Mouse (Mus musculus): ENCODE data around the gene Prnp.

The Prnp gene

DNA sequence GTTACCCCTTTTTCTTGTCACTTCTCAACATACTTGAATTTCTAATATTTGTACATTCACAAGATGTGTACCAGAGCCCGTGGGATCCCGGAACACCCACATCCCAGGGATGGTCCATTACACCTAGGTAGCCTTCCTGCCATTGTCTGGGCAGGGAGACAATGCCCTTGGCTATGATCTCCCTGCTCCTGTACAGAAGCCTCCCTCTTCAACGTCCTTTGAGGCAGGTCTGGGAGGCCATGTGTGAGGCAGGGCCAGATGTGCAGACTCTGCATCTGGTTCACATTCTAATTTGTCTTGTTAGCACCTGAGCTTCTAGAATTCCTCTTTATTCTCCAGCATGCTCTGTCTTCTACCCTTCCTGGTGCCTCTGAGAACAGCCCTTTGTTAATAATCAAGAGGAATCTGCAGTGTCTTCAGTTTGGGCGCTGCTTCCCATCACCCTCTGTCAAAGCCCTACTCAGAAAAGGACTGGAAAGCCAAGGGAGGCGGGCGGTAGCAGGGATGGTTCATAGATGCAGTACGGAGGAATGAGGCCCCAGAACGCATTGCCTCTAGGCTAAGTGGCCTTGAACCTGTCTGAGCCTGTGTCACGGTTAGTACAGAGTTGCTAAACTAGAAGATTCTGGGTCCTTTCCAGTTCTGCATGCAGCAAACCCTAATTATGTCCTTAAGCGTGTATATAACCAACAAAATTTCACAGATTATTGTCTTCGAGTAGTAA is 39.4 kb downstream of the Prnp start:
- DNase-seq (ENCODE audit: low spot score): no peak

DNA sequence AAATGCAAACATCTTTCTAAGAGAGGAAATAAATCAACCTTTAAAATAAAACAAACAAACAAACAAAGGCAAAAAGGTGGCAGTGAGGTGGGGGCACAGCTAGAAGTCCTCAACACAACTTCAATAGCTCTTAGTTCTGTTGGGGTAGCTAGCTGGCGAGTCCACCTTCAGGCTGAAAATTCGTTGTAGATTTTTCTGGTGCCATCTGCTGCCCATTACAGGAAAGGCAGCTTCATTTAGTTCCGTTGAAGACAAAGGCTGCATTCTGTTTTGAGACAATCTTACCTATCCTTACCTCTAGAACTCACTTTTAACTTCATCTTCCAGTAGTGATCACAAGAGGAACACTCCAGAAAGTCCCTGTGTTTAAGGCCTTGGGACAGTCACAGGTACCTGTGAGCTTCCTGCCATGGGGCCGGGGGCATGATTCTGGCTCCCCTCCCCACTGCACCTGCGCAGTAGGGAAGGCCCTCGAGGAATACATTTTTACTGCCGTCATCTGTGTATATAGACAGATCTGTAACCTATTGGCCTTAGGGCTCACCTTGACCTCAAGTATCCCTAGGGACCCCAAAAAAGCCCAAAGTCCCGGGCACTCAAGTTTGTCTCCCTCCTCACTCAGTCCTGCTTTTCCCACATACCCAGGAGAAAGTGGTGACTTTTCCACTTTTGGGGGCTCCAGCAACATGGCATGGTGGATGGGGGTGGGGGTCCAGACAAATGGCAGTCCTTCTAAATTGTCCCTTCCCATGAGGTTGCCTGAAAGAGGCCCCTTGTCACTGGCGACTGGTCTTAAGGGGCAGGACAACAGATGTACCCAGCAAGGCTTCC is 40.3 kb downstream of the Prnp start:
- DNase-seq (ENCODE audit: low spot score): no peak

DNA sequence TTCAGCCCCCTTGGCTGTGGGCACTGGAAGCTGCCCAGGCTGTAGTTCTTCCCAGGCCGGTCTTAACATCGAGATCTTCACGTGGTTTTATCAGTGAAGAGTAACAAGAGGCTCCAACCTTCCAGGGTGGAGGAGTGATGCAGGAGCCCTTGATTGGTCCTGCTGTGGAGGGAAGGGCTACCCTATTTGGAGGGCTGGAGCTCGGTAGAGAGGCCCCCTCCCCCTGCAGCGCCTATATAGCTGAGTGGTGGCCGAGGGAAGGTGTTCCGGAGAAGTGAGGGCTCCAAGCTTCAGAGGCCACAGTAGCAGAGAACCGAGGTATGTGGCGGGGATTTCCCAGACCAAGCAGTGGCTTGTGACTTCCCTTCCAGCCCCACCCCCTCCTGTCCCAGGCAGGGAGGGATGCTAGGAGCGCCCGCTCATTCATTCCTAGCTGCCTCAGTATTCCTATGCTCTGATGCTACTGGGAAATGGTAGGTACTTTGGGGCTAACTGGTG is 40.9 kb downstream of the Prnp start, which contains the start of gene Prnd:
Gene Prnd, plus strand, starts transcription at position 264 of the 498 bp plus-strand sequence.
- DNase-seq (ENCODE audit: low spot score): no peak

DNA sequence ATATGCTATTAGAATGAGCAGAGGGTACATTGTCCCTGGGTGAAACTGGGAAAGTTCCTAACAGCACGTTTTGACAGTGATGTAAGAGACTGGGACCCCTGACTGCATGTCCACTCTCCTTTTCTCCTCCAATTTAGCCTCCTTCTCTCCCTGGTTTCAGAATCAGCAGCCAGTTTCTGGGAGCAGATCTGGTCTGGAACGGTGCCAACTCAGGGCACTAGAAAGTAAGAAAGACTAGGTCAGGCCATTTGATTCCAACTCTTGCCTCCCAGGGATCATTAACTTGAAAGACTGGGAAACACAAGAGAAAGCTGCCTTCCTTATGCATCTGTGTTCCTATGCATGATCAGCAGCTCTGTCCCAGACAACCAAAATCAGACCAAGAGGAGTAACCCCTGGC is 42.7 kb downstream of the Prnp start:
- DNase-seq (ENCODE audit: low spot score): no peak

DNA sequence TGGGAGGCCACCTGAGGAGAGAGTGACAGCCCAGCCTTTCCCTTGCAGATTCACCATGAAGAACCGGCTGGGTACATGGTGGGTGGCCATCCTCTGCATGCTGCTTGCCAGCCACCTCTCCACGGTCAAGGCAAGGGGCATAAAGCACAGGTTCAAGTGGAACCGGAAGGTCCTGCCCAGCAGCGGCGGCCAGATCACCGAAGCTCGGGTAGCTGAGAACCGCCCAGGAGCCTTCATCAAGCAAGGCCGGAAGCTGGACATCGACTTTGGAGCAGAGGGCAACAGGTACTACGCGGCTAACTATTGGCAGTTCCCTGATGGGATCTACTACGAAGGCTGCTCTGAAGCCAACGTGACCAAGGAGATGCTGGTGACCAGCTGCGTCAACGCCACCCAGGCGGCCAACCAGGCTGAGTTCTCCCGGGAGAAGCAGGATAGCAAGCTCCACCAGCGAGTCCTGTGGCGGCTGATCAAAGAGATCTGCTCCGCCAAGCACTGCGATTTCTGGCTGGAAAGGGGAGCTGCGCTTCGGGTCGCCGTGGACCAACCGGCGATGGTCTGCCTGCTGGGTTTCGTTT is 43.3 kb downstream of the Prnp start:
- no peak for DNase-seq (ENCODE audit: low spot score)

DNA sequence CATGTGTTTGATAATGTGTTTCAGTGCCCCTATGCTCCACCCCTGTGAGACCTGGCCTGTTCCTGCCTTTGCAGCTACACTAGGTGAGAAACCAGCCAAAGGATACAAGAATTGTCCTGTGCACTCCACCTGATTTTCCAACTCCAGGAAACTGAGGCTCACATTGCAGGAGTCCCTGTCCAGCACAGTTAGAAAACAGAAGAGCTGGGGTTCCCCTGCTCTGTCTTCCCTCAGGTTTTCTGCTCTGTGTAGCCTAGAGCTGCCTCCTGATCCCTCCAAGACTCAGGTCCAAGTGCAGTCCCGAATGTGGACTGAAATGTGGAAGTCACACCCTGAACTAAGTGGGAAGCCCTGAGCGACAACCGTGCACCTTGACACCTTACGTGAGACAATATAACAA is 44.0 kb downstream of the Prnp start:
- DNase-seq (ENCODE audit: low spot score): no peak

DNA sequence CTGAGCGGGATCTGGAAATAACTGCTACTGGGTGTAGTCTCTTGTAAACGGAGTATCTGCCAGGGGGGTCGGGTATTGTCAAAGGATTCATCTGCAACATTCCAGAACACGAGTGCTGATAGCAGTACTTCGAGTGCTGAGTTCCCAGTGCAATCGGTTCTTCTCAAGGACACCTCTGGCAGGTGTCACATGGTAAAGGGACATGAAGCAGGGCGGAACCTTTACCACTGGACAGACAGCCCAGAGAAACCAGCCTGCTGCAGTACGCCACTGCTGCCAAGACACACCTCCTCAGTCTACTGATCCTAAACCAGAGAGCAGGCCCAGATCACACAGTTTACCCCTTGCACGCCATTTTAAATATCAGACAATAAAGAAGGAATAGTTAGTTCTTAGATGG is 45.1 kb downstream of the Prnp start:
- DNase-seq (ENCODE audit: low spot score): no peak

DNA sequence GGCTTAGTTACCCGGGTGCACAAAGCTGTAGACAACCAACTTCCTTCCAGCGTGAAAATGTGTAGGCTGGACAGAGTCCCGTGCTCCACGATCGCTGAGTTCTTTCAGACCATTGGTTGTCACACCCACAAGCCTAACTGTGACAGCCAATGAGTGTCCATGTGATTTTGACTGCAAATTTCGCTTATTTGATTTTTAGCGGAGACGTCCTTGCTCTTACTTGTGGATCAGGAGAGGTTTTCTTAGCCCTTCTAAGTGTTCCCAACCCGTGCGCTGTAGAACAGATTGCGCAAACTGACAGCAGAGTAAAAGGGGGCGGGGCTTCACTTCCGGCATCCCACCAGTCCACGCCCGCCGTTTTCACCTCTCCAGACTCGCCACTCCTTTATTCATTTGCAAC is 45.5 kb downstream of the Prnp start:
- no peak for DNase-seq (ENCODE audit: low spot score)

DNA sequence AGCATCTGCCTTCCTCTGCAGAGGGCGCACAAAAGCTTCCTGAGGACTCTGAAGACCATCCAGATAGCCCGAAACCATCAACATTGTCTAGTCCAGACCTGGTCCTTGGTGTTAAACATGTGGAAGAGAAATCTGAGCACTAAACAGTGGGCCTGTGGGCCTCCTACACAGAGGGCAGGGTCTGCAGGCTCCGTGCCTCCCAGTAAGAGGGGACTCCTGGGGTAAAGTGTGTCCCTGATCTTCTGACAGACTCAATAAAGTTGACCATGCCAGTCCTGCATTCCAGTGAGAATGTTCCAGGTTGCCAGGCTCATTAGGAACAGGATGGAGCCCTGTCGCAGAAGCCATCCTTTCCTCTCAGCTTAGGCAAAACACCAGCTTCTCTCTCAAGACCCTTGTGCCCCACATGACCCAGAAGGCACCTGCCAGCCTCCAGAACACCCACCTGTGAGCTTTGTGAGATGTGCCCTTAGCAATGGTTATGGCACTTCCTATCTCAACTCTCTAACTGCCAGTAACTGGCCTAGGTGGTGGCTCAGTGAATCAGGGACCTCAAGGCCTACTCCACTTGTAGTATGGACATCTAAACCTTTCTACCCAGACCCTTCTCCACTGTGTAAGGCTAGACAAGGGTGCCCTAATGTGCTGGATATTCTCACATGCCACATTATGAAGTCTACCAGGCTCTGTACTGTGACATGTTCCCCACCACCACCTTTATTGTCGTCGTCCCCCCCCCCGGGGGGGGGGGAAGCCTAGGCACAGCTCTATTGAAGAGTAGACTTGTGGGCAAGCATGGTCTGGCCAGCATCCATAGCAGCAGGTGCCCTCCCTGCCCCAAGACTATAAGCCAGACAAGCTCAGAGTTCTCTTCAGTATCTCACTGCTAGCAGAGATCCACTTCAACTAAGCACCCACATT is 46.9 kb downstream of the Prnp start:
- no peak for DNase-seq (ENCODE audit: low spot score)

DNA sequence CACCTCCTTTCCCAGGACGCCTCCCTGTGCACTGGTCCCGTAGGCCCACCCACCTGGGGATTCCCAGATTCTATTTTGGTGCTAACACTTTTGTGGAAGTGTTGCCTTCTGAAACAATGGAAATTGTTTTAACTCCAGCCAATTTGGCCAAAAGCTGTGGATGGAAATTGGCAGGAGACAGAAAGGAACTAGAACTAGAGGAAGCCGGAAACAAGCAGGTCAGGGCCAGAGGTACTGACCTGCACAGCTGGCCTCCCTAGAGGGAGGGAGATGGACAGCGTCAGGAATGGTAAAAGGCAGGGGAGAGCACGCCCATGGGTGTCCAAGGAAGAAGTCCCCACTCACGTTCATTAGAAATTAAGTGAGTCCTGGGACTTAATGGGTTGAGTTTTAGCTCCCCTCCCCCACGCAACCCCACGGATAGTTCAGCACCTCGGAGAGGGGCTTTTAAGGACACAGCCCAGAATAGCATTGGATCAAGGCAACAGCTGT is 48.0 kb downstream of the Prnp start:
- DNase-seq (ENCODE audit: low spot score): no peak

DNA sequence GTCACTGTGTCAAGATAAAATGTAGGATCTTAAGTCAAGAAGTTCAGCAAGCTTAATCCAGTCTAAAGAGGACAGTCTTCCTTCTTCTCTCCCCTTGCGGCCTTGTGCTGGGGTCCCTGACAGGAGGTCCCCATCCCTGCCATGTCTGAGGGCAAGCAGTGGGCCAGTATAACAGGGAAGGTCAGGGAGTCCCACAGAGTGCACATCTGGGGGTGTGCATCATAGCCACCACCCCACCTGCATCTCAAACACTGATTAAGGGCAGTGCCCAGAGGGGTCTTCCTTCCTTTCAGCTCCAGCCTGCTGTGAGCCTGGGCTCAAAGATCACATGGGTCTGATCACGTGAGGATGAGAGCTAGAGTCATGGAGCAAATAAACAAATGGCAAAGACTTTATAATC is 51.9 kb downstream of the Prnp start:
- DNase-seq (ENCODE audit: low spot score): no peak

DNA sequence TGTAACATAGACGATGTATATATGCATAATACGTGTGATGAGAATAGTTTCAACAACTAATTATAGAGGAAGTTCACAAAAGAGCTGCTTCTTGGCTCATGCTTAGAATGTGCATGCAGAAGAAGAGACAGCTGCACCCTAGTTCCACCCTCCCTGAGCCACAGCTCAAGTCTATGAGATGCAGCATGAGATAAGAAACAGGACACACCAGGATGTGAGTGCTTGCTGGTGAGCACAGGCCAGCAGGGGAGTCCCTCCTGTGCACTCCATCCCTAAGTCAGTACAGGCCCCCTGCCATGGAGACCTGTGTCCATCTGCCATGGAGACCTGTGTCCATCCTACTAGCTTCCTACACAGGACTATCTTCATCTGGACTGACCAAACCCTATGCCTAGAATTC is 60.9 kb downstream of the Prnp start:
- no peak for DNase-seq (ENCODE audit: low spot score)

DNA sequence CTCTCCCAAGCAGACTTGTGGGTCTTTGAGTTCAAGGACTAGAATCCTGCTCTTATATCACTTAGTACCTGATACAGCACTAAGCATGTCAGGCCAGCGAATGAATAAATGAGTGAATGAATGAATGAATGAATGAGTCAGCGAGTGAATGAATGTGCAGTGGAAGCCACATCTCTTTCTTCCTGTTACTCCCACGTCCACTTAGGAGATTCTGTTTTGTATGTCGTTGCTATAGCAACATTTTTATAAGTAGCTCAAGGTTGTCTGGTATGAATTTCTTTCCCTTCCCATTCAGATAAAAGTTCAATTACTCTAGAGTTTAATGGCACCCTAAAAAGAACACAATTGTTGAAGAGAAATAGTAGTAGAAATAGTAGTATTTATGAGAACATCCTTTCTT is 61.4 kb downstream of the Prnp start:
- DNase-seq (ENCODE audit: low spot score): no peak

DNA sequence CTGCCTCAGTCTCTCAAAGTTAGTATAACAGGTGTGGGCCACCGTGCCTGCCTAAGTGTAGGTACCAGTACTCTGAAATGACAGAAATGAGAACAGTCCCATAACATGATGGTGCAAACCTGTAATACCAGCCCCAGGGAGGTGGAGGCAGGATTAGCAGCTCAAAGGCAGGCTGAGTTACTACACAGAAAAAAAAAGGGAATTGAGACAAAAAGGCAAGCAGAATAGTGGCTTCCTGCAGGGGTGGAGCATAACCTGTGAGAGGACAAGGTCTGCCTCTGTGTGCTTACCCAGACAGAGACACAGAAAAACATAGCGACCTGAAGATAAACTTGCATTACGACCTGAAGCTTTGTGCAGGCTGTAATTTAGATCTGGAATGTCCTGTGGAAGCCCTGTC is 66.9 kb downstream of the Prnp start:
- DNase-seq (ENCODE audit: low spot score): no peak

DNA sequence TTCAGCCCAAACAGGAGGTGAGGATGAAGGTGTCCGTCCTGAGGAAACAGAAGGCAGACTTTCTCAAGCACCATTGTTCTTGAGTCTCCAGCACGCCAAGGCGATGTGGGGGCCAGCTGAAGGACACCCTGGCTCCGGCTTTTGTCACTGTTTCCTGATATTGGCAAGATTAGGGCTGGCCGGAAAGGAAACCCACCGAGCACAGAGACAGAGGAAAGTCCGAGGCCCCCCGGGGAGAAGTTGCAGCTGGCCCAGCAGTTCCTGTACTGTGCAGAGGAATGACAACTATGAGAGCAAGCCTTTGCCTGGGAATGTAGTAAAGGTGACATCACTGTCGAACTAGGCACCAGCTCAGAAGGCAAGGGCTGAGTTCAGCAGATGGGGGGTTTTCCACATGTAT is 71.1 kb downstream of the Prnp start:
- DNase-seq (ENCODE audit: low spot score): no peak

DNA sequence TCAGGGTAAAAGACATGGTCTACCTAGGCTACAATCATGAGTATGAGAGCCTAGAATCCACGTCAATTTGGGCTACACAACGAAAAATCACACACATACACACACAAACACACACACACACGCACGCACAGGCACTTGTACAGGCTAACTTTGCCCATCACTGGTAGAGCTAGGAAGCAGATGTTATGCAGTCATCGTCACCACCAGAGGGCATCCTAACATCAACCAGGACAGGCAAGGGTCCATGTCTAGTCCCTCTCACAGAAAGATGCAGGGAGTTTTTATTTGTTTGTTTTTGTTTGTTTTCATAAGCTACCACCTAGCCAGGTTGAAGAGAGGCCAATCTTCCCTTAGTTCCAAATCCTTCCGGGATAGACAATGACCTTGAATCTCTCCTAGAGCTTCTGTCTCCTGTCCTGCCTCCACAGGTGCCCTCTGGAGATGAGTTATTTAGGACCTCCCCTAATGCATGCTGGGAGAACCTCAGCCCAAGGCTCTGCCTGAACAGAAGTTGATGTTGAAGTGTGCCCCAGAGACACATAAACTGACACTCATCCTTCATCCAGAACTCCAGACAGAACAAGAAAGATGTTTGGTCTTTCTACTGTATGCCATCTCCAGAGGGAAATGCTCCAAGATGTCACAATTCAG is 72.9 kb downstream of the Prnp start:
- DNase-seq (ENCODE audit: low spot score): no peak

DNA sequence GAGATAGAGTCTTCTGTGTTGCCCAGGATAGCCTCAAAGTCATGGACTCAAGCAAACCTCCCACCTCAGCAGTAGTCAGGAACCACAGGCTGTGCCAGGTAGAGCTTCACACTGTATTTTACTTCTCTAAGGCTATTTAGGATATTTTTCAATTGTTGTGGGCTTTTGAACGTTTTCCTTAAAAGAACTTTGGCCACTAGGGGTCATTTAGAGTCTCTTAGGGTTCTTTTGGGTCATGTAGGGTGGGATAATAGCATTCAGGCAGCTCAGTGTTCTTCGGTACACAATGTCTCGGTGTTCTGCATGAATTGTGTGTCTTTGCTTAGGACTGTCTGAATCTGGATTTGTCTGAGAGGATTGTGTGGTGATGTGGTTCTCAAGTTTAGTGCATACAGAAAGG is 78.2 kb downstream of the Prnp start:
- DNase-seq (ENCODE audit: low spot score): no peak

Measured in ovary, postnatal 10 days (tissue).